Mouse (Mus musculus): ENCODE measurements around the gene Ptges. TPM values are rescaled to one million over a fixed set of nuclear protein-coding genes. Genes with fewer than 3 reads are reported as not detected.

Ptges gene
- polyA plus RNA-seq, 1 experiment, result not detected

- no peak overlapping the region for H3K4me3 ChIP-seq (replicated peaks)
- no peaks in the 10 kb centered on the region for H3K4me1 ChIP-seq (ENCODE audit: control insufficient read depth)
- no peaks in the 10 kb centered on the region for H3K36me3 ChIP-seq (ENCODE audit: control insufficient read depth)
- TF ChIP-seq GATA1 (IDR thresholded peaks at IDR 0.05; ENCODE audit: low read length), result no peak
- peaks cover 39% of the 10 kb centered on the region for H3K27me3 ChIP-seq (ENCODE audit: control insufficient read depth)
- H3K9me3 ChIP-seq (ENCODE audit: control insufficient read depth, low read length), result no peaks in the 10 kb centered on the region
Observed at GRCm38 (mm10) chr2:30850581-30850980, 79.1 kb downstream of the Ptges start.

GRCm38 (mm10) chr2:30848184-30848583, 81.5 kb downstream of the Ptges start:
- no peaks in the 10 kb centered on the region for H3K36me3 ChIP-seq (ENCODE audit: control insufficient read depth)
- H3K4me3 ChIP-seq (replicated peaks), result no peak overlapping the region
- no peak for TF ChIP-seq GATA1 (IDR thresholded peaks at IDR 0.05; ENCODE audit: low read length)
- no peak for TF ChIP-seq TAL1 (IDR thresholded peaks at IDR 0.05; ENCODE audit: low read length)
- H3K9me3 ChIP-seq (ENCODE audit: control insufficient read depth, low read length), result no peaks in the 10 kb centered on the region
- H3K4me1 ChIP-seq (ENCODE audit: control insufficient read depth), result no peaks in the 10 kb centered on the region
- peaks cover 62% of the 10 kb centered on the region for H3K27me3 ChIP-seq (ENCODE audit: control insufficient read depth)

- Histone ChIP-seq H3K4me3 (replicated peaks) (no peak overlapping the region), H3K27me3 (ENCODE audit: control insufficient read depth) (peaks cover 66% of the 10 kb centered on the region), H3K4me1 (ENCODE audit: control insufficient read depth) (no peaks in the 10 kb centered on the region), H3K9me3 (ENCODE audit: control insufficient read depth, low read length) (no peaks in the 10 kb centered on the region), H3K36me3 (ENCODE audit: control insufficient read depth) (no peaks in the 10 kb centered on the region)
- no peak for TF ChIP-seq GATA1 (IDR thresholded peaks at IDR 0.05; ENCODE audit: low read length)
- TF ChIP-seq TAL1 (IDR thresholded peaks at IDR 0.05; ENCODE audit: low read length), result no peak
Observed at GRCm38 (mm10) chr2:30846723-30847122, 82.9 kb downstream of the Ptges start.

- TF ChIP-seq TAL1 (IDR thresholded peaks at IDR 0.05; ENCODE audit: low read length), result no peak
- Histone ChIP-seq H3K4me1 (ENCODE audit: control insufficient read depth) (no peaks in the 10 kb centered on the region), H3K4me3 (replicated peaks) (no peak overlapping the region), H3K36me3 (ENCODE audit: control insufficient read depth) (no peaks in the 10 kb centered on the region), H3K27me3 (ENCODE audit: control insufficient read depth) (peaks cover 70% of the 10 kb centered on the region), H3K9me3 (ENCODE audit: control insufficient read depth, low read length) (no peaks in the 10 kb centered on the region)
Observed at GRCm38 (mm10) chr2:30846236-30846635, 83.4 kb downstream of the Ptges start.

GRCm38 (mm10) chr2:30845152-30846070, 84.3 kb downstream of the Ptges start:
- Histone ChIP-seq H3K36me3 (ENCODE audit: control insufficient read depth) (no peaks in the 10 kb centered on the region), H3K27me3 (ENCODE audit: control insufficient read depth) (peaks cover 70% of the 10 kb centered on the region), H3K4me1 (ENCODE audit: control insufficient read depth) (no peaks in the 10 kb centered on the region), H3K9me3 (ENCODE audit: control insufficient read depth, low read length) (no peaks in the 10 kb centered on the region), H3K4me3 (replicated peaks) (no peak overlapping the region)
- TF ChIP-seq TAL1 (IDR thresholded peaks at IDR 0.05; ENCODE audit: low read length), result no peak
- no peak for TF ChIP-seq GATA1 (IDR thresholded peaks at IDR 0.05; ENCODE audit: low read length)

- no peaks in the 10 kb centered on the region for H3K4me1 ChIP-seq (ENCODE audit: control insufficient read depth)
- no peak overlapping the region for H3K4me3 ChIP-seq (replicated peaks)
- no peaks in the 10 kb centered on the region for H3K9me3 ChIP-seq (ENCODE audit: control insufficient read depth, low read length)
- H3K27me3 ChIP-seq (ENCODE audit: control insufficient read depth), result peaks cover 72% of the 10 kb centered on the region
- TF ChIP-seq TAL1 (IDR thresholded peaks at IDR 0.05; ENCODE audit: low read length), result no peak
- no peak for TF ChIP-seq GATA1 (IDR thresholded peaks at IDR 0.05; ENCODE audit: low read length)
- no peaks in the 10 kb centered on the region for H3K36me3 ChIP-seq (ENCODE audit: control insufficient read depth)
Observed at GRCm38 (mm10) chr2:30842615-30843014, 87.0 kb downstream of the Ptges start.

Other genes with a start within 250 kb of the Ptges start
- not detected in 2 replicates for gene 1700001O22Rik, start 126.2 kb downstream of the Ptges start, polyA plus RNA-seq (2012)
- gene Ntmt1, start 122.0 kb downstream of the Ptges start, polyA plus RNA-seq (2012), result 1.8 TPM in 2 replicates
- 16.3 and 18.5 TPM in 2 replicates for gene Asb6, start 99.5 kb downstream of the Ptges start, polyA plus RNA-seq (2012)
- gene Prrx2, start 94.9 kb downstream of the Ptges start, polyA plus RNA-seq (2012), result not detected in 2 replicates
- 0.83 and 1.4 TPM in 2 replicates for gene Tor1b, start 23.1 kb upstream of the Ptges start, polyA plus RNA-seq (2012)
- gene Tor1a, start 38.1 kb upstream of the Ptges start, polyA plus RNA-seq (2012), result 4.8 and 6.5 TPM in 2 replicates
- gene BC005624, start 52.3 kb upstream of the Ptges start, polyA plus RNA-seq (2012), result 1.8 and 2.2 TPM in 2 replicates
- gene Usp20, start 52.4 kb upstream of the Ptges start, polyA plus RNA-seq (2012), result 0.30 and 0.32 TPM in 2 replicates
- 0.10 and 0.15 TPM in 2 replicates for gene Fnbp1, start 212.1 kb upstream of the Ptges start, polyA plus RNA-seq (2012)
- 0.36 and 1.2 TPM in 2 replicates for gene Gpr107, start 222.5 kb upstream of the Ptges start, polyA plus RNA-seq (2012)

Data from erythroblast, embryonic 14.5 days (primary cell).